Mouse (Mus musculus) heart, adult 2 months (tissue): ENCODE results near the gene Snd1. TPM values are rescaled to one million over a fixed set of nuclear protein-coding genes. Genes with fewer than 3 reads are reported as not detected.

ENCODE experiments used
- DNase-seq, 2 experiments: peaks; one replicate each; pipeline ENCODE4 v3.0.0; 2021
- H3K27ac ChIP-seq: fragments of 200-600 bp; 2 replicates; pipeline ENCODE4 v1.8.1; 2022
- H3K27me3 ChIP-seq: fragments of 200-500 bp; 2 replicates; pipeline ENCODE4 v1.6.1; 2012; ENCODE audit warnings: mild to moderate bottlenecking, low read length, inconsistent platforms, mixed read lengths; ENCODE audit not compliant: control insufficient read depth, insufficient read depth
- H3K36me3 ChIP-seq: fragments of 200-500 bp; 2 replicates; pipeline ENCODE4 v1.6.1; 2012; ENCODE audit warnings: low read length, inconsistent platforms; ENCODE audit not compliant: control insufficient read depth, insufficient read depth
- H3K4me1 ChIP-seq: fragments of 200-500 bp; 2 replicates; pipeline ENCODE4 v1.6.1; 2011; ENCODE audit warnings: low read length; ENCODE audit not compliant: control insufficient read depth, insufficient read depth
- H3K4me3 ChIP-seq: fragments of 200-600 bp; 2 replicates; pipeline ENCODE4 v1.8.1; 2022
- H3K79me2 ChIP-seq: fragments of 200-500 bp; replicated peaks from 2 replicates; pipeline ENCODE4 v1.6.1; 2012; ENCODE audit warnings: mild to moderate bottlenecking, inconsistent platforms, low read length, moderate library complexity, mixed read lengths; ENCODE audit not compliant: control insufficient read depth, insufficient read depth
- H3K9ac ChIP-seq: fragments of 200-500 bp; 2 replicates; pipeline ENCODE4 v1.6.1; 2012; ENCODE audit warnings: low read depth, mild to moderate bottlenecking, control low read depth, inconsistent platforms, low read length, mixed read lengths
- CTCF ChIP-seq: fragments of 200-600 bp; IDR thresholded peaks from 2 replicates; pipeline ENCODE4 v1.8.1; 2022; ENCODE audit warnings: antibody characterized with exemption, mild to moderate bottlenecking, moderate library complexity
- EP300 ChIP-seq: fragments of 200-500 bp; IDR thresholded peaks from 2 replicates; pipeline ENCODE4 v1.6.1; 2011; ENCODE audit warnings: low read depth, low read length, control low read depth; ENCODE audit not compliant: insufficient read depth
- POLR2A ChIP-seq: fragments of 200-500 bp; IDR thresholded peaks from 2 replicates; pipeline ENCODE4 v1.6.1; 2011; ENCODE audit warnings: mild to moderate bottlenecking, low read depth, low read length, control low read depth; ENCODE audit not compliant: insufficient read depth
- WGBS: fragments of 180-500 bp; shearing (Covaris S2); methylation state at CpG from one replicate; pipeline ENCODE4 v1.1.7; 2018; 5-methylcytosine and 5-hydroxymethylcytosine counted together
- intact Hi-C: fragments of 180-260 bp; cut with DNase I; formaldehyde crosslinking; loops from one replicate; pipeline ENCODE4 v1.15.1; 2025
- polyA plus RNA-seq: library from polyadenylated mRNA; depleted of rRNA; stranded (reverse); fragments of >200 nt; gene quantifications from 2 replicates; pipeline ENCODE4 v1.2.3, GENCODE M21; 2012
- total RNA-seq, 2 experiments: library from RNA; stranded (reverse); gene quantifications; 2 replicates each; pipeline ENCODE4 v1.2.3; 2021

Gene Snd1
- total and polyA plus RNA-seq, 3 experiments, result 39.9 to 74.1 (median 62.4) TPM

DNA sequence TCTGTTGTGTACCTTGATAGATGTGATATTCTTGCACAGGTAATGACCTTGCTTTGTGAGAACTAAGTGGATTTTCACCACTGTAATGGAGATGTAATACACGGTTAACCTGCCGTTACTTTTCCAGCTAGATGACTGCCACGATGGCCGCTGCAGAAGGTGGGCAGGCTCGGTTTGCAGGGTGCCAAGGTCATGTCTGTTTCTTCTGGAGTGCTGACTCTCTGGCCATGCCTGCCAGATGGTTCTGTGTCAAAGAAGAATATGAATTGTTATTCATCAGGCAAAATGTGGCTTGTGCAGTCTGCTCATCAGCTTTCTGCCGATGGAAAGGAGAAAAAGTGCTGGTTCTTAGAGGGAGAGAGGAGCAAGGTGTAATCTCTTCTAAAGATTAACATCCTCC is 53.3 kb downstream of the Snd1 start:
- no peak for DNase-seq
- Histone ChIP-seq H3K27ac (no peak overlapping the region), H3K79me2 (no peaks in the 10 kb centered on the region), H3K27me3 (no peaks in the 10 kb centered on the region), H3K9ac (no peak overlapping the region), H3K4me3 (no peak overlapping the region), H3K4me1 (peaks cover 1% of the 10 kb centered on the region), H3K36me3 (peaks cover 7% of the 10 kb centered on the region)
- 88% methylated on average over 6 of the region's 6 CpGs for WGBS
- TF ChIP-seq EP300, result no peak
- TF ChIP-seq POLR2A, result no peak
- no peak for TF ChIP-seq CTCF
- intact Hi-C loops, result no loop called here

DNA sequence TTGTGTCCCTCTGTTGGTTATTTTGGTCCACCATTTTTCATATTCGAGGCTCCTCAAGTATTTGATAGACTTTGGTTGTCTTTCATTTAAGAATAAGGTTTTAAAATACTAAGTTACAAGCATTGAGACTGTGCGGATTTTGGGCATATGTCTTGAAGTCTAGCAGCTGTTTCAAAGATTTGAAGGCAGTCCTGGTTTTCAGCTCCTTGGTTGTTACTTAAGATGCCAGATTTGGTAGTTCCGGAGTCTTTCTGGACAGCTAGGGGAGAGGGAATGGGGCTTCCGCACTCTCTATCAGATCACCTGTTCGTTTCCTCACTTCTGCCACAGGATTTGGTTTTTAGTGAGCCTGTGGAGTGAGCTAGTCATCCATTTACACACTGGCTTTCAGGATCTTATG is 61.5 kb downstream of the Snd1 start:
- H3K36me3 ChIP-seq, result no peaks in the 10 kb centered on the region; the same call in 1 of the 2 replicates
- TF ChIP-seq POLR2A (no peak), CTCF (no peak), EP300 (no peak)

DNA sequence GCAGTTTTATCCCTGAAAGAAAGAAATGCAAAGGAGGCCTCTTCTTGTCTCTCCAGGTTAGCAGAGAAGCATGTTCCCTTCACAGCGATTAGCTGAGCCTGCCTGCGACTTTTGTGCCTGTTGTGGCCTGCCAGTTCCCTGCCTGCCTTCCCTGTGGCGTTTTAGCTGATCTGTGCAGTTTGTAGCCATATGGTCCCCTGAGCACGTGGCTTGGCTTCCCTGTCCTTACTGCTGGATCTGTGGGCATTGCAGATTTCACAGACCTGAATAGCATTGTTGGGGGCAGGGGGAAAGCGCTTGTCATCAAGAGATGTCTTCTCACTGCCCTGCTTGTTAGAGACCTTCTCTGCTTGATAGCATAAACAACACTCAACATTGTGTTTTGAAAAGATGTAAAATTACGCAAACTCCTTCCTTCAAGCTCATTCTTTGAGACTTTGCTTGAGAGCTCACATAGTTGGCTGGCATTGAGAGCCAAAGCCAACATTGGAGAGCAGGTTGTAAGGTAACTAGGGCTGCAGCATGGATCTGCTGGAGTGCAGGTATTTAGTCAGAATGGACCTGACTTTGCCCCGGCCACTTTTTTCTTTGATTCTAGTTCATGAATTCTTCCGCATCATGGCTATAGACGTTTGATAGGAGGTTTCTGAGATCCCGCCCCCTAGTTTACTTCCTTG is 63.0 kb downstream of the Snd1 start:
- TF ChIP-seq POLR2A (no peak), CTCF (no peak), EP300 (no peak)
- H3K27me3 ChIP-seq, result no peaks in the 10 kb centered on the region
- DNase-seq, result no peak
- no peak overlapping the region for H3K9ac ChIP-seq
- no peaks in the 10 kb centered on the region for H3K79me2 ChIP-seq
- H3K4me1 ChIP-seq, result no peaks in the 10 kb centered on the region
- 84% methylated on average over 10 of the region's 10 CpGs for WGBS
- H3K36me3 ChIP-seq, result no peaks in the 10 kb centered on the region; the same call in 1 of the 2 replicates
- intact Hi-C loops, result loop anchor here (10.0 kb wide), 1 partner anchor 367 kb away; no protein-coding TSS in a partner anchor
- no peak overlapping the region for H3K27ac ChIP-seq
- H3K4me3 ChIP-seq, result no peak overlapping the region

More for the DNA sequence above, 61.5 kb downstream of the Snd1 start:
- DNase-seq, result no peak
- Histone ChIP-seq H3K27ac (no peak overlapping the region), H3K9ac (no peak overlapping the region), H3K4me3 (no peak overlapping the region), H3K79me2 (no peaks in the 10 kb centered on the region), H3K4me1 (no peaks in the 10 kb centered on the region), H3K27me3 (no peaks in the 10 kb centered on the region)
- 93% methylated on average over 5 of the region's 5 CpGs for WGBS
- intact Hi-C loops, result loop anchor here (10.0 kb wide), 1 partner anchor 368 kb away; no protein-coding TSS in a partner anchor

DNA sequence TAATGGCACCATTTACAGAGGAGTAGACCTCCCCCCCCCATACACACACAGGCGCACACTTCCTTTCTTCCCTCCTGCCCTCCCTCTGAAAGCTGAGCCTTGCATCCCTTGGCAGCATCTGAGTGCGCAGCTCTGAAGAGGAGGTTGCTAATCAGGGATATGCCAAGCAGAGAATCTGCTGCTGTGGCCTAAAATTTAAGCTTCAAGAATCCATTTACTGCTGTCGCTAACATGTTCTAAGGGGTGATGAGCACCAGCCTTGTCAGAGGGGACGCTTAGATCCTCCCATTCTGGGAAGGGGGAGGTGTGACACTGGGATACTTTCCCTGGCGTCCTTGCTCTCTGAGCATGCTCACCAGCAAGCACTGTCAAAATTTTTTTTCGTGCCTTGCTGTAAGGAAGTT is 67.4 kb downstream of the Snd1 start:
- Histone ChIP-seq H3K4me1 (no peaks in the 10 kb centered on the region), H3K36me3 (no peaks in the 10 kb centered on the region), H3K27ac (no peak overlapping the region), H3K79me2 (no peaks in the 10 kb centered on the region), H3K27me3 (no peaks in the 10 kb centered on the region), H3K9ac (no peak overlapping the region), H3K4me3 (no peak overlapping the region)
- intact Hi-C loops, result no loop called here
- DNase-seq, result no peak
- 80% methylated on average over 6 of the region's 6 CpGs for WGBS
- no peak for TF ChIP-seq CTCF

DNA sequence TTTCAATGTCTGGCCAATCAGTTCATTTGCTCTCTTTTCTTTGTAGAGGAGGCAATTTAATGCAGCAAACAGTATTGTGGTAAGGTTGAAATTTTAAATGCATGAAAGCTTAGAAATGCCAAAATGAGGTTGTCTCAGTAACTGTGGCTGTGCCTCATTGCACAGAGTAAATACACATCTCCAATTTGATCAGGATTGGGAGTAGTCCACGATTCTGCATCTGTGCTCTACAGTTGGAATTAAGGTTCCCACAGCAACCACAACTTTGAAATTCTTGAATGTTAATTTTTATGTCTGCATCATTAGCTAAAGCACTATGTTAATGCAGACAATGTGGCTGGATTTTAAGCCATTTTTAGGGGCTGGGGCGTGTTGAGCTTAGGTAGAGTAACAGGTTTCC is 72.0 kb downstream of the Snd1 start:
- Histone ChIP-seq H3K27me3 (no peaks in the 10 kb centered on the region), H3K36me3 (no peaks in the 10 kb centered on the region), H3K27ac (no peak overlapping the region), H3K79me2 (no peaks in the 10 kb centered on the region), H3K4me3 (no peak overlapping the region), H3K9ac (no peak overlapping the region), H3K4me1 (no peaks in the 10 kb centered on the region)
- DNase-seq, result no peak
- WGBS, result 93% methylated on average over 2 of the region's 2 CpGs
- TF ChIP-seq CTCF (no peak), POLR2A (no peak), EP300 (no peak)
- intact Hi-C loops, result no loop called here

DNA sequence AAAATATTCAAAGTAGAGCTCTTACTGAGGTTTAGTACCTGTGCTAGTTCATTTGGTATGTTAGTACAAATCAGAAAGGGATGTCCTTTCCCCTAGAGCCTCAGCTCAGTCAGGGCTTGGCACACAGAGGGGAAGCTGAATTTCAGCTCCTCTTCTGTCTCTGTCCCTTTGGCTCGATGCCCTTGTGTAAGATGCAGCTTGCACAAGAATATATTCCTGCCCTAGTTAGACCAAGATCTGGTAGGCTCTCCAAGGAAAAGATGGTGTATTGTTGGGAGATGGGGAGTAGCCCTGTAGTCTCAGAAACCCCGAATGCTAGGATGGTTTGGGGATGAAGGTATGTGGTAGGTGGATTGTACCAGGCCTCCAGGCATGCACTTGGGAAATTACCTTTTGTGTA is 74.4 kb downstream of the Snd1 start:
- TF ChIP-seq EP300 (no peak), POLR2A (no peak), CTCF (no peak)
- H3K4me1 ChIP-seq, result no peaks in the 10 kb centered on the region
- no peak overlapping the region for H3K9ac ChIP-seq
- no peaks in the 10 kb centered on the region for H3K27me3 ChIP-seq
- DNase-seq, result no peak
- H3K79me2 ChIP-seq, result no peaks in the 10 kb centered on the region
- H3K4me3 ChIP-seq, result no peak overlapping the region
- no peak overlapping the region for H3K27ac ChIP-seq
- intact Hi-C loops, result no loop called here
- WGBS, result 85% methylated on average over 2 of the region's 2 CpGs
- no peaks in the 10 kb centered on the region for H3K36me3 ChIP-seq
